Mouse (Mus musculus) monocyte, adult 2 months (primary cell): ENCODE results near the gene Tmem45a.
"Not testable (repeated sequence)": the region's sequence is repeated elsewhere in the genome, so short reads cannot be mapped to it uniquely, and the experiment has no call there.

Experiments
- DNase-seq, 2 experiments: peaks; one replicate each; pipeline ENCODE4 v3.0.0; 2022; ENCODE audit warnings: low spot score in 2 of 2, low read depth in 1 of 2

The Tmem45a gene

GRCm38 (mm10) chr16:56885824-56886615 lies at the start of gene Tmem45a:
Gene Tmem45a, minus strand, starts transcription at chr16:56886166.
- DNase-seq = no peak

DNA sequence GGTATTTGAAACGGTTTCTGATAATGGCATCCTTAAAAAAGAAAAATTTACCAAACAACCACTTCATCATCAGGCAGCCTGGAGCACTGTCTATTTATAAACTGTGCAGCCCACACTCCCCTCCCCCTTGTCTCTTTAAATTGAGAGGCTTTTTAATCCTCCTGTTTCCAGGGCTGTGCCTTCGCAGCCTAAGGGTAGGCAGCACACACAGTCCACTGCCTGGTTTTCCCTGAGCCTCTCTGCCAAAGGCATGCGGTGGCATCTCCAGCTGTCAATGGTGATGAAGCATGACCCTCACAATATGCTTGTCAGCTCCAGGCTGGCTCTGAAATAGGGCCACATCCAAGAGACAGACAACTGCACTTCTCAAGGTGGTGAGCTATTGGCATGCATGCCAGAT lies 42.1 kb upstream of the Tmem45a start, which contains the start of gene Lnp1:
Lnp1 (minus strand) TSS at position 39 of the 400 bp plus-strand sequence.
- no peak for DNase-seq

DNA sequence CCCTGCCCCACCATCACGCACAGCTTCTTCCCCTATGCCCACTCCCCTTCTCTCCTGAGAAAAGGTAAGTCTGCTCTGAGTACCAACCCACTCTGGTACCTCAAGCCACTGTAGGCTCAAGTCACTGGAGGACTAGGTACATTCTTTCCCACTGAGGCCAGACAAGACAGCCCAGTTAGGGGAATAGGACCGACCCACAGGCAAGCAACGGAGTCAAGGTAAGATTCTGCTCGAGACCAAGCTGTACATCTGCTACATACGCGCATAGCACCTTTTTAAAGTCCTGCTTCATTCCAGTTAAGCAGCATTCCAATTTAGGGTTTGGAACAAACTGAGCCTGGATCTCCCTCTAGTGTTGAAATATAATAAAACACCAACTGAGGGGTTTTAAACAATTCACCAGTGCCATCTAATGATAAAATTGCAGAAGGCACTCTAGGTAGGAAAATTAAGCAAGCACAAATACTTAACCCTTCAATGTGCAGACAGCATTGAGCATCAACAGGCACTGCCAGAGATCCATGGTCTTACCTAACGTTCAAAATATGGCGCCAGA lies 34.2 kb upstream of the Tmem45a start:
- DNase-seq = no peak

GRCm38 (mm10) chr16:56917230-56917629 lies 31.3 kb upstream of the Tmem45a start:
- DNase-seq = no peak

DNA sequence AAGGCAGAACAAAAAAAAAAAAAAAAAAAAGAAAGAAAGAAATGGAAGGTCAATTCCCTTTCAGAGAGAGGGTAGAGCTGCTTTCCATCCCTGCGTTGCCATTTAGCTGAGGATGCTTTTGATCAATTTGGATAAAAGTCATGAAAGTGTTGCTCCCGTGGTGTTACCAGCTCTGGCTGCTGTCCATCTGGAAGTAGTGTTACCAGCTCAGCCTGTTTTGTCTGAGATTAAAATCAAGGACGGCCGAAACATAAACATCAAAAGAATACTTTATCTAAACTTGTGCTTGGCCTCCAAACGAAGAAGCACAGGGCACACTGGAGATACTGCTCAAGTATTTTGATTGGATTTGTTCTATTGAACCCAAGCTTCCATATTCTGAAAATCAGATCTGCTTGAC lies 23.0 kb upstream of the Tmem45a start:
- DNase-seq = no peak

- not testable (repeated sequence) for DNase-seq
Measured at GRCm38 (mm10) chr16:56902206-56902605, 16.2 kb upstream of the Tmem45a start.

- DNase-seq = no peak
Measured at GRCm38 (mm10) chr16:56891583-56891982, 5.6 kb upstream of the Tmem45a start.

DNA sequence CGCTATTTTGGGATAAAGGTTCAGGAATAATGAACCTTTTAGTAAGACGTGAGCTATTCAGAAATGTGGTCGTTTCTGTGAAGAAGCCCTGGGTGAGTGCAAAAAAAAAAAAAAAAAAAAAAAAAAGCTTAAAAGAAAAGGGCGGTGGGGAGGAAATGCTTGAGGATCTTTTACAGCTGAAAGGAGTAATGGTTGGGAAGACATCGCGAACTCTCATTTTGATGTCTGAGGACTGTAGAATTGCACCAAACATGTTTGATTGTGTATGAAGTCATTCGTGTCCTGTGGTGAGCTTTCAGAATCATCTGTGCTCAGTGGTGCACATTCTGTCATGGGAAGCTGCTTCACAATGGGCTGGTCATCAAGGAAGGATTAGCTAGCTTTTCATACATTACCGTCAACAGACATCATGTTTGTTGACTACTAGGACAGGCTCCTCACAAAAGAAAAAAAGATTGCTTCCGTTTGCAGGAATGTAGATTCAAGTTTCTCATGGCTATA lies 700 bp upstream of the Tmem45a start:
- no peak for DNase-seq

DNA sequence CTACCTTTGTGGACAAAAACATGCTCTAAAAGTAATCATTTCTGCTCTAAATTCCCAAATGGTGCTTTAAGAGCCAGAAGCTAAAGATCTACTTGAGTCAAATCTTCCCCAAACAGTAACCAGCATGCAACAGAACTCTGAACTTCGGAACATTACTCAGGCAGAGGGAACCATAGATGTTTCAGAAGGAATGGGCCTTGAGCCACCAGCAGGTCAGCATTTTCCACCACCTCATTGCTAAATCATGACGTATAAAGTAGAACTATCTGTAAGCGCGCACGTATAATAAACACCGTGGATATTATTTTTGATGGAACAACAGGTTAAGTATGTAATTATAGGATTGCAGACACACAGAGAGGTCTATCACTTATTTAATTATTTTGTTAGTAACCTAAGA lies 1.2 kb downstream of the Tmem45a start:
- DNase-seq = no peak

GRCm38 (mm10) chr16:56873410-56873809 lies 12.6 kb downstream of the Tmem45a start:
- DNase-seq = no peak

- DNase-seq = no peak
Measured at GRCm38 (mm10) chr16:56870458-56870857, 15.5 kb downstream of the Tmem45a start.

DNA sequence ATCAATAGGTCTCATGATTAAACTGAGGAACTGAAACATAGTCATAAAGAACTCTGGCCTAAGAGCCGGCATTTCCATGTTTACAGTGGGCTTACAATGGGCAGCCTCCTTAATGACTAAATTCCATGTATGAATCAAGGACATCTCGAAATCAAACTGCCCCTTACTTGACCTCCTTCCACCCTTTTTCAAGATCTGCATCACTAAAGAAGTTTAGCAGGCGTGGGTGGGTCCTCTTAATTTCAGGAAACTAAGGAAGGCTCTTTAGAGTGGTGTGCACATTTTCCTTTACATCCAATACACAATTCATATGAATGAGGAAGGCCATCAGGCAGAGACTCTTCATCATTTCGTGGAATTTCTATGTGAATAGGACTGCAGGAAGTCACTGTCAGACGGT lies 17.6 kb downstream of the Tmem45a start:
- DNase-seq = no peak

- DNase-seq = no peak
Measured at GRCm38 (mm10) chr16:56867591-56867990, 18.4 kb downstream of the Tmem45a start.

GRCm38 (mm10) chr16:56852841-56853587 lies 33.0 kb downstream of the Tmem45a start:
- no peak for DNase-seq

GRCm38 (mm10) chr16:56842988-56843387 lies 43.0 kb downstream of the Tmem45a start:
- no peak for DNase-seq

DNA sequence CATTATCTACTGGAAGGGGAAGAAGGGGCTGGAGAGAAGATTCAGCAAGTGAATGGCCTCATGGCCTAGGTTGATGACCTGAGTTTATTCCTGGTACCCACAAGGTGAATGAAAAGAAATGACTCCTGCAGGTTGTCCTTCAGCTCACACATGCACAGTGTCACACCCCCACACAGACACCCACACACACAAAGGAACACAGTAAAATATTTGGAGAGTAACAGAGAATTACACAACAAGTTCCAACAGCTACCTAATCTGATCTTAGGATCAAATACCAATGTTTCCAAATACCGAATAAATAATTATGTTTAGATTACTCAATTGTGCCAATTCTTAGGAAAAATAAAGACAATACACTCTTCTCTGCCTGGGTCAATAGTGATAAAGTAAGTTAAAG lies 52.7 kb downstream of the Tmem45a start:
- DNase-seq = no peak

- DNase-seq = no peak
Measured at GRCm38 (mm10) chr16:56831986-56832385, 54.0 kb downstream of the Tmem45a start.

- no peak for DNase-seq
Measured at GRCm38 (mm10) chr16:56801370-56802109, 84.4 kb downstream of the Tmem45a start.

DNA sequence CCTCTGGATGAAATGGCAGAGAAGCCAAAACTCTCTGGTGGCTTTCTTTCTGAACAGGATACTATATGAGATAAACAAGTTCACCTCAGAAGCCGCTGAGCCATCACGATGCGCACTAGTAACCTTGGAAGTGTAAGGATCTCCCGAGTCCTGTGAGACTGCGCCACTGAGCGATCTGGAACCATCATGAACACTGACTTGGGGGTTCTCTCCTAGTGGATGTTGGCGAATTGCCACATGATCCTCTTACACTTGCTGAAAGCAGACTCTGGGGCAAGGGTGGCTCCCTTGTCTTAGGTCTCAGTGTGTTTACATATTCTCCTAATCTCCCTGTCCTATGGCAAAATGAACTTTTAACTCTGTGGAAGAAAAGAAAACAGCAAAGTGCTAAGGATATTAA lies 85.0 kb downstream of the Tmem45a start:
- DNase-seq = no peak

GRCm38 (mm10) chr16:56800469-56800868 lies 85.5 kb downstream of the Tmem45a start:
- DNase-seq = no peak

- no peak for DNase-seq
Measured at GRCm38 (mm10) chr16:56799541-56800029, 86.4 kb downstream of the Tmem45a start.
